Mouse (Mus musculus): Measurements from ENCODE around the gene Slc16a14. TPM values are rescaled to one million over a fixed set of nuclear protein-coding genes. Genes with fewer than 3 reads are reported as not detected.

Gene Slc16a14
- polyA plus RNA-seq (2015; fragmentation: Nextera tagmentation; extraction: Ambion mirVana): 0.94 and 1.1 TPM in 2 replicates

GRCm38 (mm10) chr1:84934503-84935333 is at the start of gene Slc16a14:
TSS of gene Slc16a14 (minus strand) at chr1:84935134.

Other genes with a start within 250 kb of the Slc16a14 start
- gene Dner, start 238.9 kb downstream of the Slc16a14 start, polyA plus RNA-seq (2015; fragmentation: Nextera tagmentation; extraction: Ambion mirVana): 6.2 and 14.5 TPM in 2 replicates
- 21.4 and 41.6 TPM in 2 replicates for gene Fbxo36, start 95.3 kb downstream of the Slc16a14 start, polyA plus RNA-seq (2015; fragmentation: Nextera tagmentation; extraction: Ambion mirVana)
- 29.9 and 47.0 TPM in 2 replicates for gene Trip12, start 94.6 kb downstream of the Slc16a14 start, polyA plus RNA-seq (2015; fragmentation: Nextera tagmentation; extraction: Ambion mirVana)
- not detected in 2 replicates for gene Gm10553, start 165.0 kb upstream of the Slc16a14 start, polyA plus RNA-seq (2015; fragmentation: Nextera tagmentation; extraction: Ambion mirVana)
- gene A530032D15Rik, start 174.7 kb upstream of the Slc16a14 start, polyA plus RNA-seq (2015; fragmentation: Nextera tagmentation; extraction: Ambion mirVana): 0.40 TPM in 1 of 2 replicates, not detected in the other

Measured in adrenal gland, postnatal 0 days (tissue).